Mouse (Mus musculus) cerebellum, postnatal 4 days (tissue): ENCODE results near the gene Saa1.
A peak's percentile ranks its signal among the peaks of the same experiment; 100 is the strongest.

Experiments used
- DNase-seq, 2 experiments: peaks; one replicate each; pipeline ENCODE4 v3.0.0; 2022; ENCODE audit warnings: low spot score in 2 of 2, mixed read lengths in 1 of 2

The Saa1 gene

DNA sequence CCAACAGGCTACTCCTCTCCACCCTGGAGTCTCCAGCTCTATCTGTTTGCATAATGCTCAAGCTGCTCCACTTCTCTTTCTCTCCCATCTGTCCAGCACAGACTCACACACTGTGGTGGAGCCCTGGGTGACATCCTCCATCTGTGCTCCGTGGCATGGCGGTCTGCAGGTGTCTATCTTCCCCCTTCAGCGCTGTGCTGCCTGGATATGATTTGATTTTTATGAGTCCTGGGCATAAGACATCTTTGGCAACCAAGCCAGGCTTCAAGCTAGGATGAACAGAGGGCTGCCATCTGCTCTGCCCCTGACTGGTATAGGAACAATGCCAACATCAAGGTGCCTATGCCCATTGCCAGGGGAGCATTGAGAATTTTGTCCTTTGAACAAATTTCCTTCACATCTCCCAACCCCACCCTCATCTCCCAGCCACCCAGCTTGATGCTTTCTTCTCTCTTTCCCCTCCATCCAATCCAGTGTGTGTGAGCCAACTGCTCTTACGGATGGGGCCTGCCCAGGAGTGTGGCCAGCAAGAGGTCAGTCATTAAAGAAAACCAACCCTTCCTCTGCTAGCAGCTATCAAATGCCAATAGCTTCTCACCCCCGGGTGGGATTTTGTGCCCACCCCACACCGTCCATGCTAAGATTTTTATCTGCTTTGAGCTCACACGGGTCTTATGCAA is 24.0 kb downstream of the Saa1 start:
- peak in 1 of 2 experiments; percentile 37 for DNase-seq

- DNase-seq: no peak
Measured at GRCm38 (mm10) chr7:46716897-46717296, 25.9 kb downstream of the Saa1 start.

DNA sequence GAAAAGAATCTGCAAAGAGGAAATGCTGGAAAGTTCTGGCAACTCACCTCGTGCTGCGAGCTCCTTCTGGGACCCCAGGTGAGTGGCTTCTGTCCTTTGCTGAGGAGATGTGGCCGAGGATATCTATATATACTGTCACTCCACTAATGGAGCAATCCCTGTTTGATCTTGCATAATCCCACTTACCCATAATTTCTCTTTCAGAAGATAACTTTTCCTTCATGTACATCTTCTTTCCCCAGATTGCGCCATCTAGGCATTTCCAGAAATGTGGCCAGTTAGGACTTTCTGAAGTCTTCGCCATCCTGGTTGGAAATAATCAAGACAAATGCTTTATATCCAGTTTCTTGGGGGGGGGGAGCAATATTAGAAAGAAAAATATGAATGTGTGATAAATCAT is 27.2 kb downstream of the Saa1 start, which contains the start of gene Saa3:
Gene Saa3, minus strand, starts transcription at position 101 of the 400 bp plus-strand sequence.
- DNase-seq: no peak

- DNase-seq: peak in 1 of 2 experiments; percentile 68
Measured at GRCm38 (mm10) chr7:46714518-46714917, 28.3 kb downstream of the Saa1 start.

DNA sequence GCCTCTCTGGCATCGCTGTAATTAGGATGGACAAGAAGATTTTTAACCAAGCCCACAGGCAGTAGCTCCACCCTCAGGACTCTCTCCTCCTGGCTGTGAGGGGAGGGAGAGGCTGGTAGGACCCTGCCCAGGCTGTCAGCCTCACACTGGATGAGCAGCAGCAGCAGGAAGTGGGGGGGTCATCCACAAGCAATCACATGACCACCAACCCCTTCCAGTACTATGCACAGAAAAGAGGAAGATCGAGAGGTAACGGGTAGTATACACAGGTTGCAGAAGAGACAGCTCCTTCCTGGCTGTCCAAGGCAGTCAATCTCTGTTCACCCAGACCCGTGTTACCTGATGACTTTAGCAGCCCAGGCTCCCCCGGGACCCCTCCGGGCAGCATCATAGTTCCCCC is 30.5 kb downstream of the Saa1 start:
- no peak for DNase-seq

DNA sequence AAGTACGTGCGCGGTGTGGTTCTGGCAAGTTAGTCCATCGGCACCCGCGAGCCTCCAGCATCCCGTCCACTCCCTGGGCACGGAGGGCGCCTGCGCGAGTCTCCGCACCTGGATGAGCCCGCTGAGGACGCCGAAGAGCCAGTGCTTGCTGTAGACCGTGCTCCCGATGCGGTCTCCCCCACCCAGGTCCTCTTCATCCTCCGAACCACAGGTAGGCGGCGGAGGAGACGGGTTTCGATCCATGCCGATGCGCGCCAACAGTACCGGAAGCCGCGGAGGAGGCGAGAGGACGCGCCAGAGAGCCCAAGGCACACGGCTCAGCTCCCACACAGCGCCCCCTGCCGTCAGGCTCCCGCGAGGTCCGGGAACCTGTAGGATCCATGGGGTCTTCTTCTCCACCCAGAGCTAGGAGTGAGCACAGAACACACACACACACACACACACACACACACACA is 32.4 kb downstream of the Saa1 start, which contains the start of gene Saal1:
Gene Saal1, minus strand, starts transcription at position 291 of the 455 bp plus-strand sequence.
- peak; percentile 84 to 92 for DNase-seq

GRCm38 (mm10) chr7:46700521-46701025 is 42.2 kb downstream of the Saa1 start:
- DNase-seq: no peak

DNA sequence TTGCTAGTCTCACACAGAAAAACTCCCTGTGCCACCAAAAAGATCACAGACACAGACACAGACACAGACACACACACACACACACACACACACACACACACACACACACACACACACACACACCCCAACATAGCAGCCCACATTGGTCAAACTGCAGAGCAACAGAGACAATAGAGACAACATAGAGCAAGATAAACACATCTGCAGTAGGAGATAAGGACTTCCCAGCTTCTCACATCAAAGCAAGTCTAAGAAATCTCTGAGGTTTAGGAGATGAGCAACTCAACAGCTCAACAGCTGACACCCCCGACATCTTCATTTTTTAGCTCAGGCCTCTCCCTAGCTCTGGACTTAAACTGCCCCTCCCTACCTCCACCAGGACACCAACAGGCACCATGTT is 46.0 kb downstream of the Saa1 start:
- no peak for DNase-seq
